Mouse (Mus musculus) retina, embryonic 14.5 days (tissue): ENCODE data around the gene Lin52.
A peak's percentile ranks its signal among the peaks of the same experiment; 100 is the strongest.

Experiments used
- DNase-seq: peaks from one replicate; pipeline ENCODE4 v3.0.0-alpha.2; 2015; ENCODE audit warnings: low spot score

Lin52 gene

DNA sequence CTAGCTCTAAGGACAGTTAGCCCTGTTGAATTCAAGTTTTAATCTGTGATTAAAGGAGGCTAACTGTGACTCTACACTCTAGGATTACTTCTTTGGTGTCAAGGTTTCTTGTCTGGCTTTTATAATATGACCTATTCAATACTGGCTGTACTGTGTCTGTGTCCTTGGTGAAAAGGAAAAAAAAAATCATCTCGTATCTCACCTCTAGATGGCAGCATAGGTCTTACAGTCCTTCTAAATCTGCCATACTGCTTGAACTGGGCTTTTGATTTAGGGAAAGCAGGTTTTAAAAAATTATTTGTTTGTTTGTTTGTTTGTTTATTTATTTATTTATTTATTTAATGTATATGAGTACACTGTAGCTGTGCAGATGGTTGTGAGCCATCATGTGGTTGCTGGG lies 17.5 kb downstream of the Lin52 start:
- peak; percentile 92 for DNase-seq

DNA sequence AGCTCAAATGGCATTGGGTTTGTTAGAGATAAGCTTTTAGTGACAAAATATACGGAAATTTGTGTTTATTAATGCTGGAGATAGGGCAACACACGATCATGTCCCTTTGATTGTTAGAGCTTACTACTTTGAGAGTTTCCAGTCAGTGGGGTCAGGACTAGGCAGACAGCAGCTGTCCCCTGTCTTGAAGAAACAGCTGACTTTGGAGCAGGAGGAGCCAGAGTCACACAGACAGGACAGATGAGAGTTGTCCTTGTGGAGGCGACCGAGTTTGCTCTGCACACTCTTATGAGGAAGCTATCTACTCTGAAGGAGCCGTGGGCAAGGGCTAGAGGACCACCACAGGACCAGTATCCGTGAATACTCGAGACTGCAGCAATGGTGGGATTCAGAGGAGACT lies 27.7 kb downstream of the Lin52 start:
- DNase-seq = no peak

DNA sequence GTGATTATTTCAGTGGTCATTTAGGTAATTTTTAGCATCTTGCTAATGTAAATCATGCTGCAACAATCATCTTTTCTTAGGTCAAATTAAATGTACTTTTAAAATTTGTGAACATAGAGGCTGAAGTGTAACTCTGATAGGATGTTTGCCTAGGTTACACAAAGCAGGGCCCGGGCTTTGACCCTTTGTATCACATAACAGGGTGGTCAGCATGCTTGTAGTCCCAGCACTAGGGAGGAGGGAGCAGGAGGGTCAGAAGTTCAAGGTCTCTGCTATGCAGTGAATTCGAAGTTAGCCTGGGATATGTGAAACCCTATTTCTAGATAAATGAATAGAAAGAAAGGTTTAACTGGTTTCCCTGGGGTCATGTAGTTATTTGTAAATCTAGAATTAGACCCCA lies 30.0 kb downstream of the Lin52 start:
- DNase-seq = no peak

DNA sequence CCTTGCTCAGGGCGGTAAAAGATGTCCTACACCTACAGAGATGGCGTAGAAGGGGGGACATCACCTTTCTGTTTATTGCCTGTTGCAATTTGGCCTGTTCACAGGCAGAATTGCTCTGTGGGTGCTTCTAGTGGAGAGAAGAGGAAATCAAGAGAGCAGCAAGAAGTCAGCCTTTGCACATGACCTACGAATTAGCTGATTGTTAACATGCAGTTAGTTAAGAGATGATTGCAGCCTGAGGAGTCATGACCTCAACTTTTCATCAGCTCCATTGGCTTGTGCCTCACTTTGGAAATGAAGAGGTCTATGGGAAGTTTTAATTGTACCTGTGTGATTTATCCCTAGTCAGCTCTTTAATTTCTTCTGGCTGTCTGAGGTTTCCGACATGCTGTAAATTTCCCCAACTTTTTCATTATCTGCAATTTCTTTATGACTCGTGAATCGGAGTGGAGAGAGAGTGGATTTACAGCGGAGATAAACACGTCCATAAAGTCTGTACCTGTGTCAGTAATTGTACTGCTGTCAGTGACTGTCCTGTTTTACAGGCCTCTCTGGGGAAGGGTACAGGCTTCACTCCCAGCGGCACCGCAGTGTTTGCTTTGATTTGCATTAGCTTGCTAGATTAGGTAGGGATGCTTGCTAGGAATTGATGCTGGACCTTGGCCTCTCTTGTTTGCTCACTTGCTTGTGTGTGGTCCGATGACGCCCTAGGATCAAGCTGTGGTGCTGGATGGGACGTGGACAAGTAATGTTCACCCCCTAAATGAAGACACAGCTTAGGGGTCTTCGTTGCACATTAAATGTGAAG lies 31.8 kb downstream of the Lin52 start:
- no peak for DNase-seq

DNA sequence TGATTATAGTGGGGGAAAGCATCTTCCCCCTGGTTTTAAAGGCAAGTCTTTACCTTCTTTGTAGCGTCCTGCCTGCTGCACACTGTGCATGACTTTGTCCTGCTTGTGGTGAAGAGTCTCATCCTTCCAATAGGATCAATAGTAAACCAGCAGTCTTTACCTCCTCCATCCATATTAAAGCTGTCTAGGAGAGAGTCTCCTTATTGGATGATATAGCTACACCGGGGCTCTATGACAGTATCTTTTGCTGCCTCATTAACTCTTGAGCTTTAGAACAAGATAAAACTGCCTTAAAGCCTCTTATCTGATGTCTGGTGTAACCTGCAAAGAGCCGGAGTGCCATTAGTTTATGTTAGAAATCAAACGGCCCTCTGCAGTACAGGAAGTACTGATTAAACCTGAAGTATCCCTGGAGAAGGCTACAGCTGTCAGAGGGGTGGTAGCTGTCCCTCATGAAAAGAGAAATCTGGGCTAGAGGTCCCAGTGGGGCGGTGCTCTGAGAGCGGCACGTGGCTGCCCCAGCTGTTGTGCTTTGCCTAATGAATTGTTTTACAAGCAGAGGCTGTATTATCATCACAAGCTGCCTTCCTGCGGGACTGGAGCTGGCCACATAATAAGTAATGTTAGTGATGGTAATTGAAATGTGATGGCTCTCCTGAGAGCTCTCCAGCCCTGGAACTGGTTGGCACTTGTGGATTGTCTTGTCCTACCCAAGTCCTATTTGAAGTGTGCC lies 36.3 kb downstream of the Lin52 start:
- DNase-seq = peak; percentile 86

DNA sequence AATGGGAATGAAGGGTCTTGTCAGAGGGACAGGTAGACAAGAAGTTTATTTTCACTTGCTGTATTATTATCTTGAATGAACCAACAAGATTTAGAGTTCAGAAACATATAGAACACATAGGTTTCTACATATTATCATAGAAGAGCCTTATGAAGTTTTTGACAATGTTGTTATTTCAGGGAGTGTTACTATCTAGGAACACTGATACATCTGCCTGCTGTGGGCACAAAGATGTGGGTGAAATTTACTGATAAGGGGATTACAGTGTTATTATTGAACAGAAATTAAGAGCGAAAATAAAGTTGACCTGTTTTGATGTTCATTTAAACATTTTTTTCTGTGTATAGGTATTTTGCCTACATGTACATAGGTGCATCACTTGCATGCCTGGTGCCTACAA lies 45.6 kb downstream of the Lin52 start:
- DNase-seq = no peak

DNA sequence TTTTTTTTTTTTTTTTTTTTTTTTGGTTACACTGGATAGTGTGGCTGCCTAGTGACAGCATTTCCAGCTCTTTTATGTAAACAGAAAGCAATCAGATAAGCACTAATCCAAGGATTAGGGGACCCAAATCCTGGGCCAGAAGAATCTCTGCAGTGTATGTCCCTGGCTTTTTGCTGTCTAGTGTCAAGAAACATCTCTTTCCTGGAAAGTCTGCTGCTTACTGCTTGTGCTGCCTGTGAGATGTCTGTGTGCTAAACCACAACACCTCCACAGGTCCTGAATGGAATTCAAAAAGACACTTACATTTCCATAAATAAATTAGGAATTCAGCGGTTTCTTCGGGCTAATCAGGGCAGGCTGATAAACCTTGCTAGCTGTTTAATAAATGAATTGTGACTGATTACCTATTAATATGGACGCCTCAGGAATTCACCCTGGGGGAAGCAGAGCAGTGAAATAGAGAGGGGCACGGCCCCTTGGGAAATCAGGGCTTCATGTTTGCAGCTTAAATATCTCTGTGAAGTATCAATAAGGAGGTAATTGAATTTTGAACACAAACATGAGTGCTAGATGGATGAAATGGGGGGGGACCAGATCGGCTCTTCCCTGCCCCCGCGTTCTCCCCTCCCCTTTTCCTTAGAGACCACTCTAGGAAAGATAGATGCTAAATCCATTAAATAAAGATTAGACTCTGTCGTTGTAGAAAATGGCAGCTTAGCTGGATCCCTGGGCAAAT lies 49.5 kb downstream of the Lin52 start:
- no peak for DNase-seq

DNA sequence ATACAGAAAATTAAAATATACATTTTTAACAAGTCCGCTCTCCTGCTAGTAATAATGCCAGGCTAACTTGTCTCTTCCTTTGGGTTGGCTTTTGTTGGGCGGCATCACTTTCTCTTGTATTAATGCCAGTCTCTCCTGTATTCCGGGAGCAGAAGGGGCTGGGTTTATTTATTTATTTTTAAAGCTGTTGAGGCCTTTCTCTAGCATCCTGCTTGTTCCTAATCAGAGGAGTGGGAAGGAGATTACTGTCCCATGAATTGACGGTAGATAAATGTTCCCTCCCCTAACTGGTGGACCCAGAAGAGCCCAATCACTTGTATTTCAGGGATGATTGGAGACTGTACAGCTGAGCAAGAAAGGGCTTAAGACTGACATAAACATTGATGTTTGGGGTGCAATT lies 50.1 kb downstream of the Lin52 start:
- DNase-seq = no peak

DNA sequence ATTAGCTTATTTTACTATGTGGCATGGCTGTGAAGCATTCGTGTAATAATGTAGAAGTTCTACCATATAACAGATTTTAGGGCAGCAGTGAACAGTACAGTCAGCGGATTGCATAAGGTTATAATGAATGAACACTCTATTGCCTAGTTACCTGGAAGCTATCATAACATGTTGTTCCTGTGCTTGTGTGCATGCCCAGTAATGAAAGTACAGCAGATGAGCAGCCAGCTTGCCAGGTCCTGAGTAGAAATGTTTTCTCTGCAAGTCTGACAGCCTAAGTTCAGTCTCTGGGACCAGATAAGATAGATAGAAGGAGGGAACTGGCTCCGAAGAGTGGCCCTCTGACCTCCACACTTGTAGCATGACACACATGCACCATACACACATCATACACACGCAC lies 55.6 kb downstream of the Lin52 start:
- no peak for DNase-seq

DNA sequence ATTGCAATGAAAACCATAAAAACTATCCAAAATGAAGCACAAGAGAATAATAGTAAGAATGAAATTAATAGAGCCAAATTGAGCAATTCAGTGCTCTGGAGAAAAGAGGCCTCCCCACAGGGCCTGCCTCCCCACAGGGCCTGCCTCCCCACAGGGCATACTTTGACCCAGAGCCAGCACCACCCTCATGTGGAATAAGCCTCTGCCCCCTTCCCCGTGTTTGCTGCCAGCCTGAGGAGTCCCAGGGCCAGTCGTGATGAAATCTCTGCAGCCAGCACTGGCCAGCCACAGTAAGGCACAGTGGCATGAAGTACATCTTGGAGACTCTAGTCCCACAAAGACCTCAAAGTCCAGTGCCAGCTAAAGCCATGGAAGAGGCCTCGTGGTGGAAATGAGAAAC lies 60.8 kb downstream of the Lin52 start:
- DNase-seq = no peak

DNA sequence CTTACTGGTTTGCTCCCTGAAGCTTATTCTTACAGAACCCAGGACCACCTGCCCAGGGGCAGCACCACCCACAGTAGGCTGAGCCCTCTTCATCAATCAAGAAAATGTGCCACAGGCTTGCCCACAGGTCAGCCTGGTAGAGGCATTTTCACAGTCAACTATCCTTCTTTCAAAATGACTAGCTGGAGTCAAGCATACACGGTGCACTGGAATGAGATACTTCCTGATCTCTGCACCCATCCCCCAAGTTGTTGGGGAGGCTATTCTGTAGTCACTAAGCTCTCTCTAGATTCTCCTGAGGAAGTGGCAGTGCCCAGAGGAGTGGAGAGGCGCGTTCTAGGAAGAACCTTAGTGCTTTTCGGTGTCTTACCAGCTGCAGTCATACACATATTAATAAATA lies 64.3 kb downstream of the Lin52 start:
- DNase-seq = no peak

DNA sequence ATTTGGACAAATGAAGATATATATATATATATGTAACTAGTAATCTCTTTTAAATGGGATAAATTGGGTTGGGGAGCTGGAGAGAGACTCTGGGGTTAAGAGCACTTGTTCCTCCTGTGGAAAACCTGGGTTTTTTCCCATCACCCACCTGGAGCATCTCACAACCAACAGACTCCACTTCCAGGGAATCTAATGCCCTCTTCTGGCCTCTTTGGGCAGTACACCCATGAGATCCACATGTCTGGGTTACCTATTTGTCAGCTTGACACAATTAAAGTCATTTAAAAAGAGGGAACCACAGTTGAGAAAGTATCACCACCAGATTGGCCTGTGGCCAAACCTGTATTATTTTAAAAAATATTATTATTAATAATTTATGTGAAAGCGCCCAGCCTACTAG lies 65.4 kb downstream of the Lin52 start:
- no peak for DNase-seq

DNA sequence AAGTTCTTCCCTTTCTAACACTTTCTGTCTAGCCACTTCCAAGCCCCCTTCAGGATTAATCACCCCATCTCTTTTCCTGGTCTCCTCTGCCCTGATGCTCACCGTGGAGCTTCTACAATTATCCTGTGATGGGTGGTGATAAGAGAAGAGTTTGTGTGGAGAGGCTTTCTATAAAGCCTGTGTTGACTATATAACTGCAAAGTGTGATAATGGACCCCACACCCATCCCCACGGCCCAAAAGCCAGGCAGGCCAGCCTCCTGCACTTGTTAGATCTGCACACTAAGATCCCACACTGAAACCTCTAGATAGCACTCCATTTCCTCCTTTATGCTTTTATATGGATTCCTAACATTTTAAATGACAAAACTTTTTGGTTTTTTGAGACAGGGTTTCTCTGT lies 66.8 kb downstream of the Lin52 start:
- no peak for DNase-seq

DNA sequence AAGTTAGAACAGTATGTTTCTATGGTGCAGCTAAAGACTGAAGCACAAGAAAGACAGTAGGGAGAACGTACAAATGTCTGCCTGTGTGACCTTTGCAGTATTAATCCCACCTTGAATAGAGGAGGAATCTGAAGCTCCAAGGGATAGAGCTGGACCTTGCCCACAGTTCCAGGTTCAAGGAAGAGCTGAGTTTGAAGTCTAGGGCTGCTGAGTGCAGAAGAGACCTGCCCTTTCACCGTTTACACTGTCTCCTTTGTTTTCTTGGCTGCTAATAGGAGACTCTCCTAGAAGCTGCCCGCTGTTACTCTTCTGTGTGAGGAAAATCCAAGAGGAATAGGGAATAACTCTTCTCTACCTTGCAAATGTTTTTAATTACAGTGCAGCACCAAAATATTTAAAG lies 72.5 kb downstream of the Lin52 start:
- DNase-seq = no peak

DNA sequence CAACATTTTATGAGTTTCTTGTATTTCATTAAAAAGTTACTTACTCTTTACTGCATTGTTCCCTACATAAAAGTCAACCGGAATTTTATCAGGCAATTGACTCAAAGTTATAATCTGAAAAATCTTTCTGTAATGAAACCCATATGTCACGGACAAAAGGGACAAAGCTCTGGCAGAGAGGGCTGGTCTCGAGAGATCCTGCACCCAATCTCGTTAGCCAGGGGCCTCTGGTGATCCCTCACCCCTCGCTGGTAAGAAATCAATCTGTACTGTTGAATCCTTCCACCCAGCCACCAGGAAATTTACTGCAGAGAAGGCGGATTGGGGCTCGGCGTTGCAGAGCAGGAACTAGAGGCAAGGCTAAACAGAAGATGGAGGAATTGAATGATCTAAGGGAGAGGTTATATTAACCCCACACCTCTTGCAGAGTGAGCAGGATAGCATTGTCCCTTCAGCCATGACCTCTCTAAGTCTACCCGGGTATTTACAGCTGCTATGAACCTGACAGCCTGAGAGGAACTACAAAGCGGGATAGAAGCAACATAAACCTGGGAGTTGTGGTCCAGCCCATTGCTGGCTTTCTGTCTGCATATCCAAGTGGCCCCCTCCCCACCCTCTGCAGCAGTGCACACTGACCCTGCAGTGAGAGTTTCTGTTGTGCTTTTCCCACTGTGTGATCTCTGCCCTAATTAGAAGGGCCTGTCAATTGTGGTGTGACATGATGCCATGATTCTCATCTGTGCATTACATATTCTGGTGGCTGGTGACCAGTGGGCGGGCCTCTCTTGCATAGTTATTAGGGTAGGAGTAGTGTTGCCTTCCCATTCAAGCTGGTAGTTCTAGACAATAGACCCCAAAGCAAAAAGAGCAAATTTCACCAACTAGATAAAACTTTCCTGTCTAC lies 73.2 kb downstream of the Lin52 start:
- peak; percentile 63 for DNase-seq

DNA sequence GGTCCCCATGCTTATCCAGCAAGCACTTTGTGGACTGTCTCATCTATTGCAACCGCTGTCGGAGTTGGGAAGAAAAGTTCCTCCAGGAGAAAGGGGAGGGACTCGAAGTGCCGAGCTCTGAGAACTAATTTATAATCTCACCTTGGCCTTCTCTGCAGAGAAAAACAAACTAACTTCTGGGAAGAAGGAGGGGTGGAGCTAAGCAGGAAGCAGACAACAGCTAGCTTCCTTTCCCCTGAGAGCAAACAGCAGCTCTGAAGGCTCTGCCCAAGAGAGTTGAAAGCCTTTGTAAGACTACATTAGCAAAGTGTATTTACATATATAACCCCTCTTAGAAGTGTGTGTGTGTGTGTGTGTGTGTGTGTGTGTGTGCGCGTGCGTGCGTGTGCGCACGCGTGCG lies 74.2 kb downstream of the Lin52 start:
- DNase-seq = no peak

DNA sequence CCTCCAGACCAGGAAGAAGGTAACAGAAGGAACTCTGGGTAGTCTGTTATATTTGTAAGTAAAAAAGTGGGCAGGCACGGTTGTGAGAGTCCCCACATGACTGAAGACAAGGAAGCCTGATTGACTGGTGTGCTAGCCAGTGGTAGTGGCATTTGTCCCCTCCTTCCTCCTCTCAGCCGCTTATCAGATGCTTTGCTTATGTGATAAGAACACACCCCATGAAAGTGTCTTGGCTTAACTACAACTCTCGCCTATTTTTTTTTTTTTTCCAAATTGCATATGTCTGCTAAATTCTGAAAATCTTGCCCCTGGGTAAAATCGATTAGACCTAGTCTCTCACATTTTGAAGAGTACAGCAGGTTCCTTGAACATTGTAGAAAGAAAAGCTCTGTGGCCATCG lies 79.2 kb downstream of the Lin52 start:
- DNase-seq = no peak

DNA sequence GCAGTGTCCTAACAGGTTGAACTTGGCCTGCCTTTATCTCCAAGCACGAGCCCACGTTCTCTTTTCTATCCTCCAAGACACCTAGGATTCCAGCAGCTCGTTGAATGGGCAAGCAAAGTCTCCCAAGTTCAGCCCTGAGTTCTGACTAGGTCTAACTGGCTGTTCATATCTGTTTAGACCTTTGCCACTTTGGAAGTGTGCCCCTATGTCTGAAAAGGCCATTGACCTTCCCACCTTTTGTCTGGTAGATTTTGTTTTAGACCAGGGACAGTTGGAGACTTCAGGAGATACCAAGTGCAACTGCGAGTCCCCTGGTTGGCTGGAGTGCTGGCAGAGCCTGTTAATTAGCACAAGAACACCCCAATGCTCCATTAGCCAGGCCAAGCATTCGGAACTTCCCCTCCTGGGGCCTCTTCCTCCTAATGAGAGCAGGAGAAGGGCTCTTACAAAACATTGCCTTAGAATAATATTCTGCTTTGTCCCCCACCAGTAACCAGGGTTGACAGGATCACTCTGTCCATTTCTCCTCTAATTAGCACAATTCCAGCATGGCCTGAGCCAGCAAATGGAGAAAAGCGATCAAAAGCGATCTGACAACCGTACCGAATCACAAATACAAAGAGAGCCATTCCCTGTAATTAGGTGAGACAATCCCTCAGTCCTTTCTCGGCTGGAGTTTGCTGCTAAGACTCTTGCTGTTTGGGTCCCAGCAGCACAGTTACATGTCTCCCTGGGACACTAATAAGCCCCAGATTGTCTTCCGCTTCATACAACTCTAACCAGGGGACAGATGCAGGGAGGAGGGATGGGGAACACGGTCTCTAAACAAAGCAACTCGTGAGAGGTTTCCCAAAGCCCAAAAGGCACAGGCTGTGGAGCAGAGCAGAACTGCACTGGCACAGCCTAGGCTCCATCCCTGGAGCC lies 80.9 kb downstream of the Lin52 start:
- DNase-seq = peak; percentile 93

DNA sequence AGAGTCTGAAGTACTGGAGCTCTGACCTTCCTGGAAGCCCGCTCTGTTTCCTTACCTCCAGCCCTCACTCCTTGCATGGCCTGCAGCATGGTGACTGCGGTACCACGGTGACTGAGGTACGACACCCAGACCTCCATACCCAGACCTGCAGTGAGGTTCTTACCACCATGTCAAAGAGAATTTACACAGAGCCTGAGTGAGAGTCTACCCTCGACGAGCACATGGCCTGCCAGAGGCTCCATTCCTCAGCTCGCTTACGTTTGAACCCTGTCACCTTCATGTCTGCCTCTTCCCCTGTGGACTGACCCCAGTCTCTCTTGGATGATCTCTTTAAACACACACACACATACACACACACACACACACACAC lies 81.6 kb downstream of the Lin52 start:
- DNase-seq = no peak

DNA sequence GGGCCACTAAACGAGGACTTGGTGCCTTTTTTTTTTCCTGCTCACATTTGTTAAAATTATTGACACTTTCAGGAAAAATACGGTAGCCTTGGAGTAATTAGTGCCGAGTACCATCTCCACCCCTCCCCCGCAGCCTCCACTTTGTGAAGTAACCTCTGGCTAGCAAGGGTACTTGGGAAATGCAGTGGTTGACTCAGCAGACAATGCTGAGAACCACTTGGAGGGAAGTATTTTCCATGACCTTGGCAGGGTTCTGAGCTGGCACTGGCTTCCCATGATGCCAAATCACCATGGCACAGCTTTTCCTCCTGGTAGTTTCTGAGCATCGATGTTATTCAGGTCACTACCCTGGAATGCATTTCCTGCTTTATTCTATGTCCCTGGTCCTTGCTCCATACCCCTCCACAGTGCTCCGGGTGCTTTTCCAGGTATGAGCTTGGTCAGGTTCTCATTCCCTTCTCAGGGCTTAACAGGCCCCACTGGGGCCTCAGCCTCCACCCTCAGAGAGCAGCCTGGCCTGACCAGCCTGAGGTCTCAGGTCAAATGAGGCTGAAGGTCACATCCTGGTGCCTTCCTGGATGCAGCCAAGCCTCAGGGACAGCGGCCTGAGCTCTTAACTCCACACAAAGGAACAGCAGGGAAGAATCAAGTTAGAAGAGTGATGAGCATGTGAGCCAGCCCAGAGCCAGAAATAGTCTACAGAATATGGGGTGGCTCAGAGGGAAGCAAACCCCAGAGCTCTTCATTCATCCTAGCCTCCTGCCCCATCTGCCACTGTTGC lies 82.7 kb downstream of the Lin52 start:
- peak; percentile 54 for DNase-seq
